Mouse (Mus musculus) urinary bladder, adult 18-20 months (tissue): ENCODE data around the gene Mmp28.

Source experiments
- DNase-seq, 2 experiments: peaks; one replicate each; pipeline ENCODE4 v3.0.0; 2022; ENCODE audit warnings: low spot score in 2 of 2, mixed read lengths in 2 of 2

Gene Mmp28

GRCm38 (mm10) chr11:83408242-83408641, 54.6 kb downstream of the Mmp28 start:
- DNase-seq, result no peak

- no peak for DNase-seq
Observed at GRCm38 (mm10) chr11:83406391-83406790, 56.5 kb downstream of the Mmp28 start.

GRCm38 (mm10) chr11:83403787-83404186, 59.1 kb downstream of the Mmp28 start:
- DNase-seq, result no peak

- DNase-seq, result no peak
Observed at GRCm38 (mm10) chr11:83398724-83399123, 64.1 kb downstream of the Mmp28 start.

- no peak for DNase-seq
Observed at GRCm38 (mm10) chr11:83397626-83398025, 65.2 kb downstream of the Mmp28 start.

- DNase-seq, result no peak
Observed at GRCm38 (mm10) chr11:83394802-83395439, 68.0 kb downstream of the Mmp28 start.

GRCm38 (mm10) chr11:83393062-83393461, 69.8 kb downstream of the Mmp28 start:
- no peak for DNase-seq
